Mouse (Mus musculus): ENCODE measurements around the gene Myh11.

The Myh11 gene

GRCm38 (mm10) chr16:14291223-14291622 is at the start of gene Myh11:
Gene Myh11 (minus strand): TSS chr16:14291372.
- DNase-seq, result peak; percentile 82

- no peak for DNase-seq
Measured at GRCm38 (mm10) chr16:14328156-14328555, 37.0 kb upstream of the Myh11 start.

GRCm38 (mm10) chr16:14320494-14320893 is 29.3 kb upstream of the Myh11 start:
- DNase-seq, result no peak

- peak in 1 of 2 experiments; percentile 12 for DNase-seq
Measured at GRCm38 (mm10) chr16:14319681-14320080, 28.5 kb upstream of the Myh11 start.

DNA sequence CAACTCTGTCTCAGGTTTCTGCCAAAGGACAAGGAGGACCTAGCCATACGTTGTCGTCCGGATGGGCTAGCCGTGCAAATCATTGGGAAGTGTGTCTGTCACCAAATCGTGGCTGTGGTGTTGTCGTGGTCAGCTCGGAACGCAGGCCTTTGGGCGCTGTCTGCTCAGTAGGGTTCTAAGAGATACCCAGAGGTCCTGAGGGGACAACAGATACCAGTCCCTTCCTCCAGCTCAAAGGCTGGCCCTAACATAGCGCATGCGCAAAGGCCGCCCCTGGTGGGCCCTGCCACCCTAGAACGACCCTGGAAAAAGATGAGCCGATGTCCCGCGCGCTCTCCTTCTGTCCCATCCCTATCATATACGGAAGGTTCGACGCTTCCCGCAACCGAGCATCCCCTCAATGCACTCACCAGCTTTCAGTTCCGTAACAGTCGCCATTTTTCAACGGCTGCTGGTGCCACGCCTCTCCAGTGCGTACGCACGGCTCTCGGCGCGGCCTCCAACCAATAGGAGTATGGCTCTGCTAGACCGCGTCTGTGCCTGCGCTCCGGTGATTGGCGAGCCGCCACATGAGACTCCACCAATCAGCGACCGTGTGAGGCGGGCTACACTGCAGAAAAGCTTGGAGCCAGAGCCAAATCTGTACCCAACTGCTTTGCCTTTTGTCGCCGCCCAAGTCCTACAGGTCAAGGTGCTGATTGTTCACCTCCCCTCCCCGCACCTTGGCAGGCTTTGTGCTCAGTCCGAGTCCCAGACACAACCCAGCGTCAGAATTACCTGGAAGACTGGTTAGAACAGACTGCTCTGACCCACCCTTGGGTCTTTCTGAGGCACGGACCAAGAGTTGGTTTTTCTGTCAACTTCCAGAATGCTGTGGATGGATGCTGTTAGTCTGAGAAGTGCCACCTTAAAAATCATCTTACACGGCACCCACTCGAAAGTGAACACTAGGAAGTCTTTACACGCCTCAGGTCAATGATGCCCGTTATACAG is 26.0 kb upstream of the Myh11 start, which contains the start of gene Fopnl:
Fopnl (minus strand) TSS at position 522 of the 993 bp plus-strand sequence.
- peak; percentile 99 to 100 for DNase-seq

GRCm38 (mm10) chr16:14312914-14313313 is 21.7 kb upstream of the Myh11 start:
- DNase-seq, result no peak

DNA sequence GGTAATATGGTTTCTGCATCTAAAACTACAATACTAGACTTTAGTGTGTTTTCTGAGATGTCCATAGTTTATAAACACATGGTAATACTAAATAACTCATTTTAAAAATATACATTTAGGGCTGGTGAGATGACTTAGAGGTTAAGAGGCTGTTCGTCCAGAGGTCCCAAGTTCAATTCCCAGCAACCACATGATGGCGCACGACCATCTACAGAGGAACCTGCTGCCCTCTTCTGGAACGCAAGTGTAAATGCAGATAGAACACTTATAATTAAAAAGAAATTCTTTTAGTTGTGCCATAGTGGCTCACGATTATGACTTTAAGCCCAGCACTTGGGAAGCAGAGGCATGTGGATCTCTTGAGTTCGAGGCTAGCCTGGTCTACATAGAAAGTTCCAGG is 20.2 kb upstream of the Myh11 start:
- DNase-seq, result peak; percentile 58 to 65

DNA sequence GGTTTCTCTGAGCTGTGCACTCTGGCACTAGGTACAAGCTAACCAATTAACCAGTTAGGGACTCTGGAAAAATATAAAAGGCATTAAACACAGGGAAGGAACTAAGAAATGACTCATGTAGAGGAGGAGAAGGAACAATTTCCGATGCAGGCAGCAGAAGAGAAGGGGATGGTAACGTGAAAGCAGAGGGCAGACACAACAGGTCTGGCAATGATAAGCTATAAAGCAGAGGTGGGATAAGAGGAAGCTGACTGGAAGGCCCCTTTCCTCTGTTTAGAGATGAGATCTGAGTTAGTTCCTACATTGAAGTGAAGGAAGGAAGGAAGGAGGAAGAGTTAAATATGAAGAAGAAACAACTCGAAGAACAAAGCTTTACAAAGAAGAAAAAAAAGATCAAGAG is 18.7 kb upstream of the Myh11 start:
- no peak for DNase-seq

- DNase-seq, result no peak
Measured at GRCm38 (mm10) chr16:14308245-14309073, 17.3 kb upstream of the Myh11 start.

DNA sequence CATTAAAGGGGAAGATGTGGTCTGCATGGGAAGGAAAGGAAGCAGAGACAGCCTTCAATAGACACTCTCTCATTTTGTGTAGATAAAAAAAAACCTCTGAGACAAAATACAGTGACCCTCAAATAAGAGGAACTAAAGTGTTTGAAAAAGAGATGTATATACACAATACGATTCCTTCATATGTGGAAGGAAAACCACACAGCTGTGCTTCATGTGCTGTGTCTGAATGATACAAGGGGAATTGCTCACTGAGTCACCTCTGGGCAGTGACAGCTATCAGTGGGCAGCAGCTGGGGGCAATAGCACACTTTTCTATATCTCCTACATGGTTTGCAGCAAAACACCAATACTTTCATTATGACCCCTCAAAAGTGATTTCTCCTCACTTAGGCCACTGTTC is 16.2 kb upstream of the Myh11 start:
- no peak for DNase-seq

- no peak for DNase-seq
Measured at GRCm38 (mm10) chr16:14306451-14306850, 15.3 kb upstream of the Myh11 start.

- DNase-seq, result peak in 1 of 2 experiments; percentile 10
Measured at GRCm38 (mm10) chr16:14304791-14305190, 13.6 kb upstream of the Myh11 start.

GRCm38 (mm10) chr16:14303676-14304075 is 12.5 kb upstream of the Myh11 start:
- DNase-seq, result no peak

- DNase-seq, result no peak
Measured at GRCm38 (mm10) chr16:14303148-14303547, 12.0 kb upstream of the Myh11 start.

- no peak for DNase-seq
Measured at GRCm38 (mm10) chr16:14298461-14298860, 7.3 kb upstream of the Myh11 start.

DNA sequence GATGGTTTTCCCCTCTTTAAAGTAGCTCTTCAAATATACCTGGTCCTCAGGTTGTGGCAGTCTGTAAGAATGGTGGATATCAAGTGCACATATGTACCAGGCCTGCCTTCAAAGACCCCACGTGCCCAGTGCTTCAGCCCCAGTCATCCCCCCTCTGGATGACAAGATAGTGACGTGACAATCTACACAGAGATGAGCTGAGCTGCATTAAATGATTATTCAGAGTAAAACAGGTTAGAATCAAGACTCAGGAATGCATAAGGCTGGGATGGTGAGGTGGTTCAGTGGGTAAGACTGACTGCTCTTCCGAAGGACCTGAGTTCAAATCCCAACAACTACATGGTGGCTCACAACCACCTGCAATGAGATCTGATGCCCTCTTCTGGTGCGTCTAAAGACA is 6.6 kb upstream of the Myh11 start:
- DNase-seq, result no peak

GRCm38 (mm10) chr16:14297137-14297536 is 6.0 kb upstream of the Myh11 start:
- no peak for DNase-seq

- no peak for DNase-seq
Measured at GRCm38 (mm10) chr16:14296544-14297124, 5.5 kb upstream of the Myh11 start.

DNA sequence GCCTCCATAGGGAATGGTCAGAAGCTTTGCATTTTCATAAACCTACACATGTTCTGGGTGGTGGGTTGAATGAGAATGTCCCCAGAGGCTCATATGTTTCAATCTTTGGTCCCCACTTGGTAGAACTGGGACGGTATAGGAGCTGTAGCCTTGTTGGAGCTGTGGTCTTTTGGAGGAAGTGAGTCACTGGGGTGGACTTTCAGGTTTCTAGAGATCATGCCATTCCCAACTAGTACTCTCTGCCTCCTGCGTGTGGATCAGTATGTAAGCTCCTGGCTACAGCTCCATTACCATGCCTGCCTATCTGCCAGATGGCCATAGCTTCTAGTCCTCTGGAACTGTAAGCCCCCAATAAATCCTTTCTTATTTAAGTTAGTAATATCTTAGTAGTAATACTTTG is 4.1 kb upstream of the Myh11 start:
- DNase-seq, result no peak

GRCm38 (mm10) chr16:14292205-14293199 is 1.3 kb upstream of the Myh11 start:
- DNase-seq, result peak; percentile 40 to 50

GRCm38 (mm10) chr16:14272374-14272965 is 18.7 kb downstream of the Myh11 start:
- DNase-seq, result no peak

Measured in cerebellum, postnatal 10 days (tissue).